Mouse (Mus musculus): Measurements from ENCODE around the gene Hoxd13.

Gene Hoxd13

GRCm38 (mm10) chr2:74694066-74694465 lies 26.0 kb downstream of the Hoxd13 start:
- DNase-seq (ENCODE audit: low spot score) = no peak

- no peak for DNase-seq (ENCODE audit: low spot score)
Observed at GRCm38 (mm10) chr2:74695383-74695782, 27.3 kb downstream of the Hoxd13 start.

DNA sequence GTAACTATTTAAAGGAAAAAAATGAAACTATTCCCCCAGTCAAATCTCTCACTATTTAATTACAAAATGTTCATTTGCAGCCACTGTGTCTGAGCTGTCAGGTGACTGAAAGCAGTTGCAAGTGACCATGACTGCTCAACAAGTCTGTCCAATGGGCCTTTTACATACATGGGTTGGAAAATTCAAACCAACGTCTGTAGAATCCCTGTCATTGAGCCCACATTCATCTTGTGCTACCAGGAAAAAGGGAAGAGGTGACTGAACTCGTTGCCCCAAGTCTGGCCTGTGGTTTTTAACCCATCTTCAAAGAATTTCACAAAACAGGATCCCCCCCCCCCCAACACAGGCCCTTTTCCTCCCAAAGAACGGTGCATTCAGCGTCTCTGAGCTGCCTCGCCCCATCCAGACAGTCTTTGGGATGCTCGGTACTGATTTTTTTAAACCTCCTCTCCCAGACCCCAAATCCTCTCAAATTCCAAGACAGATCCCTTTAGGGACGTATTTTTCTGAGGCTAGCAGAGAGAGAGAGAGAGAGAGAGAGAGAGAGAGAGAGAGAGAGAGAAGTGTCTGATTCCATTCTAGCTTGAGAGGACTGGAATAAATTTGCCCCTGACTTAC lies 27.8 kb downstream of the Hoxd13 start:
- no peak for DNase-seq (ENCODE audit: low spot score)

- DNase-seq (ENCODE audit: low spot score) = no peak
Observed at GRCm38 (mm10) chr2:74696442-74697335, 28.6 kb downstream of the Hoxd13 start.

- no peak for DNase-seq (ENCODE audit: low spot score)
Observed at GRCm38 (mm10) chr2:74697567-74698121, 29.5 kb downstream of the Hoxd13 start, which contains the start of gene Hoxd9. Gene Hoxd9, plus strand, starts transcription at chr2:74697727.

DNA sequence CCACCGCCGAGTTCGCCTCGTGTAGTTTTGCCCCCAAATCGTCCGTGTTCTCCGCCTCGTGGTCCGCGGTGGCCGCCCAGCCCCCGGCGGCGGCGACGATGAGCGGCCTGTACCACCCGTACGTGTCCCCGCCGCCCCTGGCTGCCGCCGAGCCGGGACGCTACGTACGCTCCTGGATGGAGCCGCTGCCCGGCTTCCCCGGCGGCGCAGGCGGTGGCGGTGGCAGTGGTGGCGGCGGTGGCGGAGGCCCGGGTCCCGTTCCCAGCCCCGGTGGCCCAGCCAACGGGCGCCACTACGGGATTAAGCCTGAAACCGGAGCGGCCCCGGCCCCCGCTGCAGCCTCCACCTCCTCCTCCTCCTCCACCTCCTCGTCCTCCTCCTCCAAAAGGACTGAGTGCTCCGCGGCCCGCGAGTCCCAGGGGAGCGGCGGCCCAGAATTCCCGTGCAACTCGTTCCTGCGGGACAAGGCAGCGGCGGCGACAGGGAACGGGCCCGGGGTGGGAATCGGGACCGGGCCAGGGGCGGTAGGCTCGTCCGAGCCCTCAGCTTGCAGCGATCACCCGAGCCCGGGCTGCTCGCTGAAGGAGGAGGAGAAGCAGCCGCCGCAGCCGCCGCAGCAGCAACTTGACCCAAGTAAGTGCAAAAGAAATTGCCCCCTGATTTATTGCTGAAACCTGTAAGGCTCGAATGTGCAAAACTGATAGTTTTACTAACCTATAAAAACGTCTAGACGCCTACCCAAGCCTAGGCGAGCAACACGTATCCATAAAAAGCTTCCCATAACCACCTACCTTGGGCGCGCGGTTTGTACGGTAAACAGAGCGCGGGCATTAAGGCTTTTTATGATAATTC lies 30.3 kb downstream of the Hoxd13 start:
- DNase-seq (ENCODE audit: low spot score) = no peak

- no peak for DNase-seq (ENCODE audit: low spot score)
Observed at GRCm38 (mm10) chr2:74699053-74699430, 30.9 kb downstream of the Hoxd13 start.

DNA sequence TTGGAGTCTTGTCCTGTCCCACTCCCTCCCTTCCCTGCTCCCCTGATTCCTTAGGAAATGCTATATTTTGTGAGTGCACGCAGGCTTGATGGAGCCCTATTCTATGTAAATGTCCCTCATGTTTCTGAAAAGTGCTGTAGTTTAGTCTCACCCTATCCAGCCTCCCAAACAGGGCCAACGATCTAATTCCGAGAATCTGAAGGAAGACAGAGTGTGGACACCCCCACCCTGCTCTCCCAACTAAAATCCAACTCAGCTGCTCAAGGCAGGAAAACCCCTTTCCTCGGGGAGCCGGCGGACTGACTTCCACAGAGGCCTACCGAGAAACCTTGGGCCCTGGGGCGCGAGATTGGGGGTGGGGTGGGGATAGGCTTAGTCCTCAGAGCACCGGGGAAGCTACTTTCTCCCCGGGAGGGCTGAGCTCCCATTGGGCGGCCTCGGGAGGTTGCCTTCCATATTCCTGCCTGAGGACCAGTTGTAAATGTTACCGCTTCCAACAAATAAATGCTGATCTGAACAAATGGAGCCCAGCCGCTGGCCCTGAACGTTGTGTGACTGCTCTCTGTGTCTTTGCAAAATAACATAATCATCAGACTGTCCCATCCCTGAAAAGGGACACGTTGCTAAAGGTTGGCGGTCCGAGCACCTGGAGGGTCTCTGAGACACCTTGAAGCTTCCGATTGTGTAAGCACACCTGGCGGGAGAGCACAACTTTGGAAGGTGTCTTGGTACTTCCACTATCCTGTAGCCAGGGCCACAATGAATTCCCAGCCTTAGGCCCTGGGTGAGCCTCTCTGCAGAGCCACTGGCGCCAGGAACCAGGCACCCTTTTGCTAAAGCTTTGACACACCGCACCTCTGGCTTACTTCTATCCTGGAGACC lies 31.8 kb downstream of the Hoxd13 start:
- DNase-seq (ENCODE audit: low spot score) = no peak

- no peak for DNase-seq (ENCODE audit: low spot score)
Observed at GRCm38 (mm10) chr2:74700546-74701112, 32.5 kb downstream of the Hoxd13 start.

DNA sequence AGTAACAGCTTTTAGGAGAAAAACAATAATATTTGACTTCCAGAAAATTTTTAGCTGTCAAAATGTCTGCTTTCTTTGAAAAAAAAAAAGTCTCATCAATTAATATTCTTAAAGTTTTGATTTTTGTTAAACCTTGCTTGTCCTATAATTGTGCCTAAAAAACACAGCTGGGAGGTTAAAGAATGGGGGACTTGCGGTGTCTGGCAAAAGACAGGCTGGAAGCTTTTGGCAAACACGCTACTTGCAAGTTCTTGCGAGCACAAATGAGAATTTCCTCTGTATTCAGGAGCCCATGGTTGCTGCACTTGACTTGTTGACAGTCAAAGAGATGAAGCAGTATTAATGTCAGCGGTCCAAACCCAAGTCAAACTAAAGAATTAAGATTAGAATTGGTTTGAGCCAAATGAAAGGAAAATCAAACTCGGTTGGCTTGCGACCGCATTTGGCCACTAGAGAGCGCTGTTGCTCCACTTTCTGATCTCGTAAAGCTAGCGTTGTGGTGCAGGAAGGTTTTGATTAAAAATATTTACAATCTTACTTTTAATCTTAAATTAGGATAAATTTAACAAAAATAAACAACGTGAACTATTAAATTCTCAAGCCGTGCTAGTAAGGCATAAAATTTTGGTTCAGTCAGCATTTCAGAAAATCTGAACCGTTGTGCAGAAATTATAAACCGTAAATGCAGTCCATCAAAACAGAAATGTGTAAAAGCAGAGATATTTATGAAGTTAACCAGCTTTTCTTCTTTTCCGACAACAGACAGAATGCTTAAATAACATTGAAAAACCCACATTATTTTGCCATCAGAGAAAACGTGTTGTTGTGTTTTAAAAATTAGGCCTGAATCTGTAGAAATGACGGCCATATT lies 34.1 kb downstream of the Hoxd13 start:
- DNase-seq (ENCODE audit: low spot score) = peak; percentile 65

- no peak for DNase-seq (ENCODE audit: low spot score)
Observed at GRCm38 (mm10) chr2:74702820-74703219, 34.7 kb downstream of the Hoxd13 start.

GRCm38 (mm10) chr2:74703317-74703716 lies 35.2 kb downstream of the Hoxd13 start:
- no peak for DNase-seq (ENCODE audit: low spot score)

DNA sequence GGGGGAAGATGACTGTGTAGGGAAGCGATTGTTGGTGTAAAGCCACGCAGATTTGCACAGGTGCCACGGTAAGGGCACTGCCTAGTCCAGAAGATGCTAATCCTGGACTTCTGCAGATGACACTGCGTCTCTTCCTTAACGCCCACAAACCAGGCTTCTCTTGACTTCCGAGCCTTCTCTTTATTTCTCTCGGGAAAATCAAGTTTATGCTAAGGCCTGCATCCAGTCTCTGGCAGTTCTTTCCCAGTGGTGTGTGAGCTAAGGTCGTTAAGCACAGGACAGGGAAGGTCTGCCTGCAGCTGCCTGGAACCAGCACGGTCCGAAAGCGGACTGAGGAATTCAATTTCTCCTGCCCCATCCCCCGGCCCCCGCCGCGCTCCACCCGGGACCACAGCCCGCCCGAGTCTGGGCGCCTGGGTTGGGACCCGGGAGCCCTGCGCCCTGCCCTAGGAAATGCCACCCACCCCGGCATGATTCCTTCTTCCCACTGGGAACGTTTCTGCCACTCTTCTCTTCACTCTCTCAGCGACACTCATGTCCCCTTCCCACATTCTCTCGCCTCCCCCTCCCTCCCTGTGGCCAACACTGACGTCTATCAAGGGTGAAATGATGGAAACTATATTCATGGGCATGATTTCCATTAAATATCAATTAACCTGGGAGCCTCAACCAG lies 35.7 kb downstream of the Hoxd13 start:
- DNase-seq (ENCODE audit: low spot score) = no peak

DNA sequence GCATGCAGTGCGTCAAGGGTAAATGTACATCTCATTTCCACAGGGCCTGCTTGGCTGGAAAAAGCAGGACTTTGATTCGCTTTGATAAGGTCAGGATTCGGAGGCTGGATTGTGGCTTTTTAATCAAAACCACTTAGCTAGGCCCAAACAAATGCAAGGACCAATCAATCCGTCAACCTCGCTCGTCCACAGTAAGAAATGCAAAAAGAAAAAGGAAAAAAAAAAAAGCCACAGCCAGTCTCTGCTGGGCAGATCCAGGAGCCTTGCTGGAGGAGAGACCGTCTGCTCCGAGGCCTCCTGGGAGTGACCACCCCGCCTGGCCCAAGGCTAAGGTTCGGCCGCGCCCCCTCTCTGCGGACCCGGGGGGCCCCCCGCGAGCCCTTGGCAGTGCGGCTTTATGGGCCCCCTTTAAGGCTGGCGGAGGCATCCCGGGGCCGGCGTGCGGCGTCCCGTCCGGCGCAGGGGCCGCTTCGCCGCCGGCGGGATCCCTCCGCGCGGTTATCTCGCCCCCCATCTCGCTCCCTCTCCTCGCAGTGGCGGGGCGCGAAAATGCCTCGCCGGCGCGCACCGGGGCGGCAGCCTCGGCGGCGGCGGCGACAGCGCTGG lies 36.4 kb downstream of the Hoxd13 start, which contains the start of gene Hoxd8:
Hoxd8 (plus strand) TSS at position 223 of the 606 bp plus-strand sequence.
- no peak for DNase-seq (ENCODE audit: low spot score)

DNA sequence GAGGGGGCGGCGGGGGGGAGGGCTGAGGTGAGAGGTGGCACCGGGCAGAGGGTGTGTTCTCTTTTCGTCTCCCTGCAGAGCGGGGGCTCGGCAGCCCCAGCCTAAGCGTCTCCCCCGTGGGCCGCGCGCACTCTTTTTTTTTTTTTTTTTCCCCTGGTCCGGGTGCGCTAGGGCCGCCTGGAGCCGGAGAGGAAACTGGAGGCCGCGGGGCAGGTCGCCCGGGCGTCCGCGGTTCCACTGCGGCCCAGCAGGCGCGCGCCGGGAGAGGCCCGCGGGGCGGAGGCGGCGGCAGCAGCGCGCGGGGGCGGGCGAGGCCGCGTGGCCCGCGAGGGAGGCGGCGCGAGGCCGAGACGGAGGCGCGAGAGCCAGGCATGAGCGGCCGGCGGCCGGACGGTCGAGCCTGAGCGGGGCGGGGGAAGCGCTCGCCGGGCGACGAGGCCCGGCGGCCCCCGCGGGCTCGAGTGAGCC lies 36.9 kb downstream of the Hoxd13 start:
- DNase-seq (ENCODE audit: low spot score) = no peak

GRCm38 (mm10) chr2:74705467-74706089 lies 37.5 kb downstream of the Hoxd13 start:
- no peak for DNase-seq (ENCODE audit: low spot score)

- no peak for DNase-seq (ENCODE audit: low spot score)
Observed at GRCm38 (mm10) chr2:74706393-74706960, 38.4 kb downstream of the Hoxd13 start.

- no peak for DNase-seq (ENCODE audit: low spot score)
Observed at GRCm38 (mm10) chr2:74707599-74707998, 39.5 kb downstream of the Hoxd13 start.

Measured in MN1 (cell line).